Mouse (Mus musculus): ENCODE measurements at regions not wholly inside any gene's neighbourhood (a gene's known extent, or its start where the extent isn't known, plus 50 kb on each side); places are given as distances from the start of the nearest gene placed in this dataset.

DNA sequence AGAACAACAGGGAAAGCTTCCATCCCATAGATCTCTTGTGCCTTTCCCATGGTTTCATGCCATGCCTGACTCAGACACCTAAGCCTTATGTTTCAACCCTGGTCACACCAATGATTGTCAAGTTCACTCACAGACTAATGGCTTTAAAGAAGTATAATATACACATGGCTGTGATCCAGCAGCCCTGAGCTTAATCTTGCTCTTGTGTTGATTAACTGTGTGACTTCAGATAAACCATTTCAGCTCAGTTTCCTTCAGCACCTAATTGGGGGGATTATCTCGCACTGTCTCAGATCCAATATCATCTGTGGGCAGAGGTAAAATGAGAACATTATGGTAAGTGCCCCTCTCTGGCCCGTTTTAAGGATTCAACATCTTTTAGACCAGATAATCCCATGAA is 223.9 kb upstream of the Pard3b start:
- TF ChIP-seq CTCF (conservative IDR thresholded peaks at IDR 0.05; ENCODE audit: low read length) = no peak
- no peak for TF ChIP-seq NANOG (IDR thresholded peaks at IDR 0.05; ENCODE audit: borderline replicate concordance, low read length)
